In the genomic region with DNA sequence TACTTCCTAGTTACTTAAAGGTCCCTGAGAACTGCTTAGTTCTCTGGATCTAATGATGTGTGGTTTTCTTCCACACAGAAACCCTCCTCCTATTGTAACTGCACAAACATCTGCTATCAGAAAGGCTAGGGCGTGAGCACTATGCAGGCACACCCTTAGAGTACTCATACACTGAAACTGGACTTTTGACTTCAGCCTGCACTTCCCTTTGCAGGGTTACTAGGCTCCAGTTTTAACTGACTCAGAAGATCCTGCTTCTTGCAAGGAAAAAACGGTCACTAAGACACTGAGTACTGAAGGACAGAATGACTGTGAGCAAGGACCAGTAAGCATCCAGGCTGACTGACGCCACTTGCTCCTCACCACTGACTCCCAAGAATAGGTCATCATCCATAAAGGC, we compare ENCODE assay signal across 8 mouse cellular contexts. TPM values are rescaled to one million over a fixed set of nuclear protein-coding genes. Genes with fewer than 3 reads are reported as not detected.
DNase-seq lines count a peak whose midpoint lies in the region; ATAC-seq and TF ChIP-seq lines count a peak whose summit lies in the region.

No protein-coding gene starts in this region.

- DNase-seq in layer of hippocampus, adult 2 months (ENCODE audit: low spot score in 2 of 2): no peak
- DNase-seq in layer of hippocampus, adult 18-20 months (ENCODE audit: low spot score in 2 of 2): no peak
- DNase-seq in liver, postnatal 0 days: no peak
- peak; percentile 72 for DNase-seq in yolk sac, embryonic 10.5 days (ENCODE audit: low spot score)
- no peak for DNase-seq in left cerebral cortex, adult 11 months (ENCODE audit: low spot score)
- DNase-seq in gastrocnemius, postnatal 10 days: no peak
- no peak for DNase-seq in embryo, embryonic 10.5 days (ENCODE audit: low spot score)

- peak overlapping the region; percentile 39 for H3K4me2 ChIP-seq in intestine, embryonic 15.5 days (replicated peaks)
- H3K4me2 ChIP-seq in liver, postnatal 0 days (ENCODE audit: low read depth, low read length): peak overlapping the region; percentile 49

- peak; percentile 87 for ATAC-seq in intestine, embryonic 15.5 days
- peak; percentile 48 for ATAC-seq in liver, postnatal 0 days

- no peak overlapping the region for H3K4me3 ChIP-seq in layer of hippocampus, adult 2 months
- no peak overlapping the region for H3K4me3 ChIP-seq in intestine, embryonic 15.5 days (replicated peaks)
- no peak overlapping the region for H3K4me3 ChIP-seq in liver, postnatal 0 days (ENCODE audit: low read depth, low read length)

- no peak overlapping the region for H3K9ac ChIP-seq in intestine, embryonic 15.5 days
- peak overlapping the region; percentile 10; the same call in 1 of the 2 replicates for H3K9ac ChIP-seq in liver, postnatal 0 days (replicated peaks)

- no peaks in the 10 kb centered on the region for H3K9me3 ChIP-seq in intestine, embryonic 15.5 days
- H3K9me3 ChIP-seq in liver, postnatal 0 days (ENCODE audit: low read length): no peaks in the 10 kb centered on the region

- no peak for TF ChIP-seq CTCF in layer of hippocampus, adult 2 months (conservative IDR thresholded peaks at IDR 0.05)
- no peak for TF ChIP-seq CTCF in liver, postnatal 0 days (IDR thresholded peaks at IDR 0.05; ENCODE audit: low read depth)

- no peak for TF ChIP-seq EP300 in liver, postnatal 0 days (IDR thresholded peaks at IDR 0.05; ENCODE audit: low read depth)

- H3K4me1 ChIP-seq in intestine, embryonic 15.5 days (replicated peaks): peaks cover 24% of the 10 kb centered on the region
- H3K4me1 ChIP-seq in liver, postnatal 0 days (ENCODE audit: insufficient read depth): peaks cover 61% of the 10 kb centered on the region

- WGBS in intestine, embryonic 15.5 days: 31% methylated on average over 3 of the region's 3 CpGs
- WGBS in liver, postnatal 0 days (ENCODE audit: insufficient replicate concordance): 13% methylated on average over 3 of the region's 3 CpGs

- peak overlapping the region; percentile 0; the same call in 1 of the 2 replicates for H3K27ac ChIP-seq in layer of hippocampus, adult 2 months
- peak overlapping the region; percentile 82 for H3K27ac ChIP-seq in intestine, embryonic 15.5 days
- peak overlapping the region; percentile 61 for H3K27ac ChIP-seq in liver, postnatal 0 days (ENCODE audit: low read depth)

- no peaks in the 10 kb centered on the region for H3K36me3 ChIP-seq in intestine, embryonic 15.5 days
- H3K36me3 ChIP-seq in liver, postnatal 0 days (replicated peaks; ENCODE audit: insufficient read depth, low read length): 0 out of 2 replicates have a peak, but pooled peaks cover 6% of the 10 kb centered on the region

- H3K27me3 ChIP-seq in intestine, embryonic 15.5 days (replicated peaks): no peaks in the 10 kb centered on the region
- H3K27me3 ChIP-seq in liver, postnatal 0 days (ENCODE audit: insufficient read depth, low read length): no peaks in the 10 kb centered on the region

RNA-seq across cellular contexts. Expression of a gene that starts 5.3 kb away (rescaled TPM):
- 100 to 1,000 TPM; 112 to 120 TPM for total RNA-seq in layer of hippocampus, adult 2 months (2021)
- total RNA-seq in layer of hippocampus, adult 18-20 months (2021): 100 to 1,000 TPM; 112 to 113 TPM
- polyA plus RNA-seq in intestine, embryonic 15.5 days (2015; fragmentation: Nextera tagmentation; extraction: Ambion mirVana): 30.5 and 30.7 TPM in 2 replicates
- polyA plus RNA-seq in liver, postnatal 0 days (2015; fragmentation: Nextera tagmentation; extraction: Ambion mirVana): 13.1 and 13.3 TPM in 2 replicates
- total RNA-seq in gastrocnemius, postnatal 10 days (2021): 100 to 1,000 TPM in 1 of 2 experiments, 10 to 100 TPM in 1; 96.4 to 101 TPM

Comparison
In these comparisons a context has a peak if more than half of its experiments do, and no peak if none do; other contexts are left out.
1. H3K27ac ChIP-seq: peak in every context shown above with its lines; median percentile 82 in intestine, embryonic 15.5 days; 61 in liver, postnatal 0 days; 0 in layer of hippocampus, adult 2 months.